Mouse (Mus musculus): ENCODE data around the gene Rps6ka5. TPM values are rescaled to one million over a fixed set of nuclear protein-coding genes. Genes with fewer than 3 reads are reported as not detected.

Rps6ka5 gene
- polyA plus RNA-seq (2014; fragmentation: Nextera tagmentation; extraction: Ambion mirVana): 3.6 and 5.5 TPM in 2 replicates

DNA sequence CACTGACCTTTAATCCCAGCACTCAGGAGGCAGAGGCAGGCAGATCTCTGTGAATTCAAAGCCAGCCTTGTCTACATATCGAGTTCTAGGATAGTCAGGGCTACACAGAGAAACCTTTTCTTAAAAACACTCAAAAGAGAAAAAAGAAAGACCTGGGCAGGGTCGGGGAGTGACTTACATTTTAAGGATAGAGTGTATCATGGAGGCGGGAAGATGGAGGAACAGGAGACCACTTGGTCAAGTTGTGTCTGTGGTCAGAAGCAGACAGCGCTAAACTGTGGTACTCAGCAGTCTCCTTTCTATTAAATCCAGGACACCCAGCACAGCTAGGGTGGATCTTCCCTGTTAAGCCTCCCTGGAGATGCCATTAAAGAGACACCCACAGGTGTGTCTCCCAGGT, at the start of gene Rps6ka5:
Rps6ka5 (minus strand) TSS at position 333 of the 400 bp plus-strand sequence.
- Histone ChIP-seq H3K4me3 (ENCODE audit: low read length) (peak within 1 kb of the TSS; percentile 82; the same call in 1 of the 2 replicates), H3K9ac (ENCODE audit: low read depth, low read length) (no peak within 1 kb of the TSS), H3K27me3 (ENCODE audit: control insufficient read depth, insufficient read depth, low read length) (no peaks in the 10 kb centered on the region), H3K4me1 (ENCODE audit: control insufficient read depth, insufficient read depth, low read length) (peaks cover 6% of the 10 kb centered on the region; the same call in 1 of the 2 replicates), H3K4me2 (replicated peaks; ENCODE audit: low read depth, low read length) (no peak within 1 kb of the TSS; the same call in 1 of the 2 replicates), H3K27ac (ENCODE audit: low read depth, low read length) (no peak within 1 kb of the TSS), H3K36me3 (ENCODE audit: control insufficient read depth, insufficient read depth, low read length) (no peaks in the 10 kb centered on the region), H3K9me3 (ENCODE audit: control insufficient read depth, low read length) (no peaks in the 10 kb centered on the region)
- WGBS: 99% methylated on average over 4 of the region's 4 CpGs
- ATAC-seq (ENCODE audit: low FRiP score, low TSS enrichment): no peak

DNA sequence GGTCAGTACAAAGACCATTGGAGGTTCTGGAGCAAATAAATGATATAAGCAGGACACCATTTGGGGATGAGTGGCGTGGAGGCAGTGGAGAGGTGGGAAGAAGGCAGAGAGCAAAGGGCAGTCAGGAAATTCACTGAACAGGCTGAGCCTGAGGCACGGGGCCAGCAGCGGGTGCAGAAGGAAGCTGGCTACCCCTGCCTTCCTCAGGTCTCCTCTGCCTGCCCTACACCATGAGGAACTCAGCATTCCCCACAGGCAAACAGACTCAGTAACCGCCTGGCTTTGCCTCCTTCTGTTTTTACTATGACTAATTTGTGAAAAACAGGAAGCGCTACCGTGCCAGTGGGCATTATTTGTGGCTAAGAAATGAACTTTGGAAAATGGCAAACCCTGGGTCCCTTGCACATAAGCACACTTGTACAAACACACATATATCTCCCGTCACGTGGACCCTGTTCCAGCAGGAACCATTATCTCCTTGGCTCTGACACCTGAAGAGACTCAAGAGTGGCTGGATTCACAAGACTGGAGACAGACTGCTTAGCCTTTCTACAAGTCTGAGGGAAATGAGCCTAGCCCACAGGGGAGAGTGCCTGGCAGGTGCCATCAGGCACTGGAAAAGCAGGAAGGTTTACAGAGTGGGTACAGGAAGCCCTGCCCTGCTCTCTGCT, 49.3 kb upstream of the Rps6ka5 start:
- no peak overlapping the region for H3K27ac ChIP-seq (ENCODE audit: low read depth, low read length)
- no peaks in the 10 kb centered on the region for H3K4me1 ChIP-seq (ENCODE audit: control insufficient read depth, insufficient read depth, low read length)
- no peaks in the 10 kb centered on the region for H3K36me3 ChIP-seq (ENCODE audit: control insufficient read depth, insufficient read depth, low read length)
- ATAC-seq (ENCODE audit: low FRiP score, low TSS enrichment): no peak
- H3K4me2 ChIP-seq (replicated peaks; ENCODE audit: low read depth, low read length): no peak overlapping the region
- 65% methylated on average over 8 of the region's 8 CpGs for WGBS
- H3K9me3 ChIP-seq (ENCODE audit: control insufficient read depth, low read length): no peaks in the 10 kb centered on the region
- no peak overlapping the region for H3K9ac ChIP-seq (ENCODE audit: low read depth, low read length)
- H3K27me3 ChIP-seq (ENCODE audit: control insufficient read depth, insufficient read depth, low read length): no peaks in the 10 kb centered on the region
- H3K4me3 ChIP-seq (ENCODE audit: low read length): no peak overlapping the region

DNA sequence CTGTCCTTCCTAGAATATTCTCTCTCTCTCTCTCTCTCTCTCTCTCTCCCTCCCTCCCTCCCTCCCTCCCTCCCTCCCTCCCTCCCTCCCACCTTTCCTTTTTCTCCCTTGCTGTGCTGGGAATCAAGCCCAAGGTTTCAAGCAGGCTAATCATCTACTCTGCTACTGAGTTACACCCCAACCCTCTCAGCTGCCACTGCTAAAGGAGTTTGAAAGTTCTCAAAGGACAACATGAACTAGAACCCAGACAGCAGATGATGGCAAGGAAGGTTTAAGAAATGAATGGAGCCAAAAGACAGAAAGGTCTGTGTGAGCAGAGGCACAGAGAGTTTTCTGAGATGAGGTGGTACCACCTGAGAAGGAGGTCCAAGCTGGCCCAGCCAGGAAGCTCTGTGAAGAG, 48.5 kb upstream of the Rps6ka5 start:
- Histone ChIP-seq H3K9ac (ENCODE audit: low read depth, low read length) (no peak overlapping the region), H3K27me3 (ENCODE audit: control insufficient read depth, insufficient read depth, low read length) (no peaks in the 10 kb centered on the region), H3K4me2 (replicated peaks; ENCODE audit: low read depth, low read length) (no peak overlapping the region), H3K27ac (ENCODE audit: low read depth, low read length) (no peak overlapping the region), H3K36me3 (ENCODE audit: control insufficient read depth, insufficient read depth, low read length) (no peaks in the 10 kb centered on the region), H3K4me3 (ENCODE audit: low read length) (no peak overlapping the region), H3K9me3 (ENCODE audit: control insufficient read depth, low read length) (no peaks in the 10 kb centered on the region), H3K4me1 (ENCODE audit: control insufficient read depth, insufficient read depth, low read length) (no peaks in the 10 kb centered on the region)
- no peak for ATAC-seq (ENCODE audit: low FRiP score, low TSS enrichment)

- no peaks in the 10 kb centered on the region for H3K9me3 ChIP-seq (ENCODE audit: control insufficient read depth, low read length)
- WGBS: 72% methylated on average over 7 of the region's 7 CpGs
Measured at GRCm38 (mm10) chr12:100774756-100775155, 48.0 kb upstream of the Rps6ka5 start.

DNA sequence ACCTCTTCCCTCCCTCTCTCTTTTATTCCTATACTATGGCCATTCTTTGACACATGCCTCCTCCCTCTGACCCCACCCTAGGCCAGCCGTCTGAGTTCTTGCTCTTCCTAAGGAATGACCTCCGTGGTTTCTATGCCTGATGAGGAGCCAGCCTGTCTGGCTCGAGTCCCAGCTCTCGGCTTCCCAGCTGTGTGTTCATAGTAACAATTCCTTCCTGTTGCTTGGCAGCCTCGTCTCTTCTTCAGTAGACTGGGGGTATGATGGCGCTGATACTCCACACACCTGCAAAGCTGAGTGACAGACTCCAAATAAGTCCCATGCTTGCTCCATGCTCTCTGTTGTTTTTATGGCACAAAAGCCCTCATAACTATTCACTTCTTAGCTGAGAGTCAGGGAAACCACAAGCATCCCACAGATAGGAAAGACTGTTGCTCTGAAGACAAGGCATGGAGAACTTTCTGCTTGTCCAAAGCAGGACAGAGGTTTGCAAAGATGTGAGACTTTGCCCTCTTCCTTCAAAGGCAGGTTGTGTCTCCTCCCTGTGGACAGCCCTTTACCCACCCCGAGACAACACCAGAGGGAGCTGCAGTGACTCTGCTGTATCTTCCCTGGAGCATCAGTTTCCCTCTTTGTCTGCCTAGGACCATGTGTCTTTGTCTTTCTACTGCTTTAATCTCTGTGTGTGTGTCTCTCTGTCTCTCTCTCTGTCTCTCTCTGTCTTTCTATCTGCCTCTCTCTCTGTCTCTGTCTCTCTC, 45.6 kb upstream of the Rps6ka5 start:
- Histone ChIP-seq H3K9me3 (ENCODE audit: control insufficient read depth, low read length) (no peaks in the 10 kb centered on the region), H3K4me3 (ENCODE audit: low read length) (no peak overlapping the region), H3K36me3 (ENCODE audit: control insufficient read depth, insufficient read depth, low read length) (no peaks in the 10 kb centered on the region), H3K27me3 (ENCODE audit: control insufficient read depth, insufficient read depth, low read length) (no peaks in the 10 kb centered on the region), H3K4me1 (ENCODE audit: control insufficient read depth, insufficient read depth, low read length) (no peaks in the 10 kb centered on the region), H3K27ac (ENCODE audit: low read depth, low read length) (no peak overlapping the region), H3K9ac (ENCODE audit: low read depth, low read length) (no peak overlapping the region), H3K4me2 (replicated peaks; ENCODE audit: low read depth, low read length) (no peak overlapping the region)
- no peak for ATAC-seq (ENCODE audit: low FRiP score, low TSS enrichment)
- 44% methylated on average over 7 of the region's 7 CpGs for WGBS

More at GRCm38 (mm10) chr12:100774756-100775155, 48.0 kb upstream of the Rps6ka5 start:
- no peak overlapping the region for H3K9ac ChIP-seq (ENCODE audit: low read depth, low read length)
- no peak overlapping the region for H3K4me2 ChIP-seq (replicated peaks; ENCODE audit: low read depth, low read length)
- H3K27ac ChIP-seq (ENCODE audit: low read depth, low read length): no peak overlapping the region
- no peak overlapping the region for H3K4me3 ChIP-seq (ENCODE audit: low read length)
- no peaks in the 10 kb centered on the region for H3K4me1 ChIP-seq (ENCODE audit: control insufficient read depth, insufficient read depth, low read length)
- no peaks in the 10 kb centered on the region for H3K27me3 ChIP-seq (ENCODE audit: control insufficient read depth, insufficient read depth, low read length)
- ATAC-seq (ENCODE audit: low FRiP score, low TSS enrichment): no peak
- H3K36me3 ChIP-seq (ENCODE audit: control insufficient read depth, insufficient read depth, low read length): no peaks in the 10 kb centered on the region

GRCm38 (mm10) chr12:100770765-100771164, 44.0 kb upstream of the Rps6ka5 start:
- 76% methylated on average over 3 of the region's 3 CpGs for WGBS
- H3K27ac ChIP-seq (ENCODE audit: low read depth, low read length): no peak overlapping the region
- H3K4me2 ChIP-seq (replicated peaks; ENCODE audit: low read depth, low read length): no peak overlapping the region
- no peak for ATAC-seq (ENCODE audit: low FRiP score, low TSS enrichment)
- no peaks in the 10 kb centered on the region for H3K27me3 ChIP-seq (ENCODE audit: control insufficient read depth, insufficient read depth, low read length)
- H3K9ac ChIP-seq (ENCODE audit: low read depth, low read length): no peak overlapping the region
- H3K4me3 ChIP-seq (ENCODE audit: low read length): no peak overlapping the region
- H3K4me1 ChIP-seq (ENCODE audit: control insufficient read depth, insufficient read depth, low read length): no peaks in the 10 kb centered on the region
- no peaks in the 10 kb centered on the region for H3K9me3 ChIP-seq (ENCODE audit: control insufficient read depth, low read length)
- H3K36me3 ChIP-seq (ENCODE audit: control insufficient read depth, insufficient read depth, low read length): no peaks in the 10 kb centered on the region

DNA sequence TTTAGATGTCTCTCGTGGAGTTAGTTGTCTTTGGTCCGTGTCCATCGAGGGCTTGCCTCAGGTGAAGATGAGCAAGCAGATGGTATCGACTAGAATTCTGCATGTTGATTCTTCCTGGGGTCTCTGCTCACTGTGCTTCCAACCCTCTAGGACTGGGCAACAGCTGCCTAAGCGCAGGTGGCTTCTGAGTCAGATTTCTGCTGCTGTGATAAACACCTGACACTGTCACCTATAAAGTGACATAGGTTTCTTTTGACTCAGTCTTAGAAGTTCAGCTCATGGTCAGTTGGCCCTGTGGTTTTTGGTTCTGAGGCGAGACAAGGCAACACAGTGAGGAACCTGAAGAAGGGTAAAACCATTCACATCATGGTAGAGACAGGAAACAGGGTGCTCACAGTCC, 43.1 kb upstream of the Rps6ka5 start:
- no peak overlapping the region for H3K4me3 ChIP-seq (ENCODE audit: low read length)
- no peaks in the 10 kb centered on the region for H3K36me3 ChIP-seq (ENCODE audit: control insufficient read depth, insufficient read depth, low read length)
- no peaks in the 10 kb centered on the region for H3K9me3 ChIP-seq (ENCODE audit: control insufficient read depth, low read length)
- ATAC-seq (ENCODE audit: low FRiP score, low TSS enrichment): no peak
- 89% methylated on average over 6 of the region's 6 CpGs for WGBS
- H3K4me2 ChIP-seq (replicated peaks; ENCODE audit: low read depth, low read length): no peak overlapping the region
- H3K9ac ChIP-seq (ENCODE audit: low read depth, low read length): no peak overlapping the region
- no peak overlapping the region for H3K27ac ChIP-seq (ENCODE audit: low read depth, low read length)
- H3K4me1 ChIP-seq (ENCODE audit: control insufficient read depth, insufficient read depth, low read length): no peaks in the 10 kb centered on the region
- H3K27me3 ChIP-seq (ENCODE audit: control insufficient read depth, insufficient read depth, low read length): no peaks in the 10 kb centered on the region

DNA sequence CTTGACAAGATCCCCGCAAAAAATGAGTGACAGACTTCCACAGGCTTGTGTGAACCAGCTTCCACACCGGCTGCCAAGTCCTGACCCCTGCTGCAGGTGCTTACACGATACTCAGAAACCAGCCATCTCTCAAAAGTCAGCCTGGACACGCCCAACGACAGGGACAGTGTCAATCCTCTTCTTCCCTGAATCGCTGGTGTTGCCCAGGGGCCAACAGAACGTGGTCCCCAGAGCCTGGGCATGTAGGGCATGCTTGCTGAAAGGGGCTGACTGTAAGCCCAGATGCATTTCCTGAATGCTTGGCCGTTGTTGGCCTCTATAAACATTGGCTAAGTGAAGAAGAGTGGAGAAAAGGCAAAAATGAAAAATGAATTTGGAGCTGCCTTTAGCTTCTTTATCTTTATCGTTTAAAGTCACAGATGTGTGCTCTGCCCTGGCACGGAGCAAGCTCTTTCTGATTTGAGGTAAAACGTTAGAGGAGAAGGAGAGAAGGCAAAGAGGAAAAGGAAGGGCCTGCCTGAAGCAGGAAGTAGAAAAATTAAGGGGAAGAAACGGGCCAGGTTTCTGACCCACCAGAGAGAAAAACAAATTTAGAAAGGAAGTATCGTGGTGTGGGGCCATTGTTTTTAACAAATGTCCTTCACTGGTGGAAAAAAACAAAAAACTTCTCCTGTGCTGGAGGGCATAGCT, 37.7 kb upstream of the Rps6ka5 start:
- 0 out of 2 replicates have a peak overlapping the region, but pooled peaks have one; percentile 24 for H3K27ac ChIP-seq (ENCODE audit: low read depth, low read length)
- ATAC-seq (ENCODE audit: low FRiP score, low TSS enrichment): no peak

More for the DNA sequence above, 37.7 kb upstream of the Rps6ka5 start:
- no peaks in the 10 kb centered on the region for H3K9me3 ChIP-seq (ENCODE audit: control insufficient read depth, low read length)
- H3K4me1 ChIP-seq (ENCODE audit: control insufficient read depth, insufficient read depth, low read length): no peaks in the 10 kb centered on the region
- no peak overlapping the region for H3K9ac ChIP-seq (ENCODE audit: low read depth, low read length)
- 64% methylated on average over 13 of the region's 13 CpGs for WGBS
- H3K36me3 ChIP-seq (ENCODE audit: control insufficient read depth, insufficient read depth, low read length): no peaks in the 10 kb centered on the region
- no peak overlapping the region for H3K4me3 ChIP-seq (ENCODE audit: low read length)
- no peak overlapping the region for H3K4me2 ChIP-seq (replicated peaks; ENCODE audit: low read depth, low read length)
- H3K27me3 ChIP-seq (ENCODE audit: control insufficient read depth, insufficient read depth, low read length): no peaks in the 10 kb centered on the region
